Mouse (Mus musculus) layer of hippocampus, postnatal 36 days (tissue): ENCODE results near the gene Vmn1r196. TPM values are rescaled to one million over a fixed set of nuclear protein-coding genes. Genes with fewer than 3 reads are reported as not detected.
"Not testable (repeated sequence)": the region's sequence is repeated elsewhere in the genome, so short reads cannot be mapped to it uniquely, and the experiment has no call there.

Source experiments
- DNase-seq, 2 experiments: peaks; one replicate each; pipeline ENCODE4 v3.0.0; 2022
- total RNA-seq, 2 experiments: library from RNA; stranded (reverse); gene quantifications; 2 replicates each; pipeline ENCODE4 v1.2.3; 2021

The Vmn1r196 gene
- total RNA-seq, result not detected

- no peak for DNase-seq
Observed at GRCm38 (mm10) chr13:22289620-22290019, at the start of gene Vmn1r196. Gene Vmn1r196 (plus strand): TSS chr13:22289920.

GRCm38 (mm10) chr13:22243915-22244314 is 45.8 kb upstream of the Vmn1r196 start, which contains the start of gene Vmn1r194:
Gene Vmn1r194 (plus strand): TSS chr13:22244215.
- DNase-seq, result no peak

GRCm38 (mm10) chr13:22270222-22270621 is 19.5 kb upstream of the Vmn1r196 start, which contains the start of gene Vmn1r195:
Gene Vmn1r195 (plus strand): TSS chr13:22270522.
- DNase-seq, result not testable (repeated sequence)

- DNase-seq, result no peak
Observed at GRCm38 (mm10) chr13:22271721-22272120, 18.0 kb upstream of the Vmn1r196 start.

GRCm38 (mm10) chr13:22284578-22284977 is 5.1 kb upstream of the Vmn1r196 start:
- DNase-seq, result no peak

- DNase-seq, result not testable (repeated sequence)
Observed at GRCm38 (mm10) chr13:22308075-22308474, 18.4 kb downstream of the Vmn1r196 start.

GRCm38 (mm10) chr13:22315361-22315760 is 25.6 kb downstream of the Vmn1r196 start:
- no peak for DNase-seq

GRCm38 (mm10) chr13:22317366-22317765 is 27.6 kb downstream of the Vmn1r196 start:
- DNase-seq, result no peak

- DNase-seq, result no peak
Observed at GRCm38 (mm10) chr13:22320091-22320490, 30.4 kb downstream of the Vmn1r196 start.

- no peak for DNase-seq
Observed at GRCm38 (mm10) chr13:22324289-22324688, 34.6 kb downstream of the Vmn1r196 start, which contains the start of gene Vmn1r197. Gene Vmn1r197 (plus strand): TSS chr13:22324589.

GRCm38 (mm10) chr13:22333269-22333668 is 43.5 kb downstream of the Vmn1r196 start:
- DNase-seq, result no peak

- no peak for DNase-seq
Observed at GRCm38 (mm10) chr13:22335565-22335964, 45.8 kb downstream of the Vmn1r196 start.

Other genes with a start within 250 kb of the Vmn1r196 start
- gene Hist1h4i, start 248.6 kb upstream of the Vmn1r196 start, total RNA-seq, result 10 to 100 TPM; 72.6 to 72.8 TPM
- 10 to 100 TPM; 13.7 to 21.6 TPM for gene Hist1h2ag, start 247.0 kb upstream of the Vmn1r196 start, total RNA-seq
- gene Hist1h2bj, start 246.7 kb upstream of the Vmn1r196 start, total RNA-seq, result 10 to 100 TPM; 12.5 to 16.9 TPM
- not detected for gene Vmn1r188, start 205.5 kb upstream of the Vmn1r196 start, total RNA-seq
- gene Vmn1r189, start 184.1 kb upstream of the Vmn1r196 start, total RNA-seq, result not detected
- gene Vmn1r191, start 106.0 kb upstream of the Vmn1r196 start, total RNA-seq, result not detected
- gene Vmn1r192, start 98.8 kb upstream of the Vmn1r196 start, total RNA-seq, result not detected
- not detected for gene Vmn1r193, start 66.8 kb upstream of the Vmn1r196 start, total RNA-seq
- gene Vmn1r194, start 45.7 kb upstream of the Vmn1r196 start, total RNA-seq, result not detected
- gene Vmn1r195, start 19.4 kb upstream of the Vmn1r196 start, total RNA-seq, result not detected
- not detected for gene Vmn1r197, start 34.7 kb downstream of the Vmn1r196 start, total RNA-seq
- gene Vmn1r198, start 60.4 kb downstream of the Vmn1r196 start, total RNA-seq, result not detected
- not detected for gene Vmn1r199, start 89.9 kb downstream of the Vmn1r196 start, total RNA-seq
- gene Vmn1r200, start 100.5 kb downstream of the Vmn1r196 start, total RNA-seq, result not detected
- gene Vmn1r201, start 182.0 kb downstream of the Vmn1r196 start, total RNA-seq, result not detected
- gene Vmn1r202, start 215.5 kb downstream of the Vmn1r196 start, total RNA-seq, result not detected
- not detected for gene Vmn1r203, start 228.2 kb downstream of the Vmn1r196 start, total RNA-seq